Mouse (Mus musculus): ENCODE results near the gene Polrmt.
"Not testable (repeated sequence)": the region's sequence is repeated elsewhere in the genome, so short reads cannot be mapped to it uniquely, and the experiment has no call there.

Gene Polrmt

GRCm38 (mm10) chr10:79774486-79775279 is 28.3 kb upstream of the Polrmt start:
- DNase-seq (ENCODE audit: low read depth) = no peak

- no peak for DNase-seq (ENCODE audit: low read depth)
Measured at GRCm38 (mm10) chr10:79773208-79773607, 26.8 kb upstream of the Polrmt start.

DNA sequence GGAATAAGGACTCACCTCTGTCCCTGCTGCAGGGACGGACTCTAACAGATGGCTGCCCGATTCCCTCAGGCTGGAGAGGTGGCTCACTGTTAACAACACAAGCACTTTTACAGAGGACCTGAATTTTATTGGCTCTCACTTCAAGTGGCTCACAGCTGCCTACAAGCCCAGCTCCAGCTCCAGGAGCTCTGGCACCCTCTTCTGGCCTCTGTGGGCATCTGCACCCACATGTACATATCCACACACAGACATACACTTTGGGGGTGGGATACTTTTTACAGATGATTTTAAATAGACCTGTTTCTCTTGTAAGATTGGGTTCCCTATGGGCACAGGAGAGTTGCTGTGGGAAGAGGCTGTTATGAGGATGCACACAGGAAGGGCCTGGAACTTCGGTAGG is 25.9 kb upstream of the Polrmt start:
- DNase-seq (ENCODE audit: low read depth) = no peak

- no peak for DNase-seq (ENCODE audit: low read depth)
Measured at GRCm38 (mm10) chr10:79769329-79769728, 22.9 kb upstream of the Polrmt start.

GRCm38 (mm10) chr10:79768400-79768799 is 22.0 kb upstream of the Polrmt start:
- DNase-seq (ENCODE audit: low read depth) = peak; percentile 56

DNA sequence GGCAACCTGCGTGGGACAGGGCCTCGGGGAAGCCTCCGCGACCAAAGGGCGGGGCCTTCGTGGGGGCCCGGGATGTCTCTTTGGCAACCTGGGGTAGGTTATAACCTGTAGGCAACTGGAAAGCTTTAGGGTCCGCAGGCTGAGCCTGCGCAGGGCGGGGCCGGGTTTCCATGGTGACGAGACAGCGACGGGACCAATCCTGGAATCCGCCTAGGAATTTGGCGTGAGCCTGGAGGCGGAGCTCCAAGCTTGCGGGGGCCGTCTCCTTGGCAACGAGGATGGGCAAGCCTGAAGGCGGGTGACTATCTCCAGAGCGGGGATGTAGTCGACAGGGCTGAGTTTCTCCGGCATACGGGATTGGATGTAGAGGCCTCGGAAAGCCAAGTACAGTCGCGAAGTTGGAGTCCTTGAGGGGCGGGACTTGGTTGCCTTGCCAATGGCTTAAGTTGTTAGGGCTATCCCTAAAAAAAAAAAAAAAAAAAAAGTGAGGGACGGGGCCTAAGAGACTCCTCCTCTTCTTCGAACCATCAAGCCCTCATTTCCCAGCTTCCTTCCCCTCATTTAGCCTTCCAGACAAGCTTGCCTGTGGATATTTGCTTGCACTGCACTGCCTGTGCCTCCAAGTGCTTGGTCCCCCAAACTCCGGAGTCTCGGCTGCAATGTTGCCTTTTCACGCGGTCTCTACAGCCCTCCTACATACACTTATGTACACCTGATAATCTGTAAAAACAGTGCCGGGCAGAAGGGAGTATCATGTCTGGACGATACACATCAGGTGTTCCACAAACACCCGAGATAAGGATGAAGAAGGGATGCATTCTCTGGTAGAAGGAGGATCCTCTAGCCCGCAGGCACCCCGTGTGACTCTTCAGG is 21.2 kb upstream of the Polrmt start:
- peak; percentile 60 for DNase-seq (ENCODE audit: low read depth)

GRCm38 (mm10) chr10:79766508-79767325 is 20.3 kb upstream of the Polrmt start, which contains the start of gene Rnf126:
Gene Rnf126, minus strand, starts transcription at chr10:79766952.
- DNase-seq (ENCODE audit: low read depth) = peak; percentile 99

DNA sequence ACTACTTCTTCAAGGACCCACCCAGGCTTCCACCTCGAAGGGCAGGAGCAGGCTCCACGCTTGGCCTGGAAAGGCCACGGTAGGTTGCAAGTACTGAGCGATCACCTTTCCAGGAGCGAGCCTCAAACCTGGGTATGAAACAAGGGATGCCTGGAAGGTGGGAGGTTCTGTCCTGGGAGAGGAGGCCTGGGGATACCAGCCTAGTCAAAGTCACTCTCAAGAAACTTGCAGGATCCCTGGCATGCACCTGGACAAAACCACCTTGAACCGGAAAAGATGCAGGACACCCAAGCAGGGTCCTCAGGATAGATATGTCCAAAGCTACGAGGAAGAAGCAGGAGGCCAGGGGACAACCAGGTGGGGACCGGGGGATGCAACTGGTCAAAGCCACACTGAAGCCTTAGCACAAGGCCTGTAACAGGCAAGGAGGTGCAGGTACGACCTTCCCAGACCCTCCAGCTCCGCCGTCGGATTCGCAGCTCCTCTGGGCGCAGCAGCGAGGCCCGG is 19.7 kb upstream of the Polrmt start:
- DNase-seq (ENCODE audit: low read depth) = no peak

DNA sequence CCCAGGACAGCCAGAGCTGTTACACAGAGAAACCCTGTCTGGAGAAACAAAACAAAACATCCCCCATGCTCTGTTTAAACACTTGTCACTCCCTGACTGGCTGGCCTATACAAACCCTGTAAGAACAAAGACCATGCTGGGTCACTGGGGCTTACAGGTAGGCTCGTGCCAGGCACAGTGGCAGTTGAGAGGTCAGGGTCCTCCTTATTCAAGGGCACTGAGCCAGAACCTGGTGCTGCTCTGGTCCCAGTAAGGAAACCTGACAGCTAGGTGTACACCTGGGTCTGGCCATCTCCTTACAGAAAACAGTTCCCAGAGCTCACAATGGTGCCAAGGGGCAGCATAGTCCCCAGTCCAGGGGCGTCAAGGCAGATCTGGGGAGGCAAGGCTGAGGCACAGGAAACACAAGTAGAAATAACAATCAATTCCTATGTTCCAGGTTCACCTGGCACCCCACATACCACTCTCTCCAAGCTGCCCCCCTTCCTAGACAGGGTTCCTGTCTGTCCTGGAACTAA is 18.9 kb upstream of the Polrmt start:
- DNase-seq (ENCODE audit: low read depth) = no peak

DNA sequence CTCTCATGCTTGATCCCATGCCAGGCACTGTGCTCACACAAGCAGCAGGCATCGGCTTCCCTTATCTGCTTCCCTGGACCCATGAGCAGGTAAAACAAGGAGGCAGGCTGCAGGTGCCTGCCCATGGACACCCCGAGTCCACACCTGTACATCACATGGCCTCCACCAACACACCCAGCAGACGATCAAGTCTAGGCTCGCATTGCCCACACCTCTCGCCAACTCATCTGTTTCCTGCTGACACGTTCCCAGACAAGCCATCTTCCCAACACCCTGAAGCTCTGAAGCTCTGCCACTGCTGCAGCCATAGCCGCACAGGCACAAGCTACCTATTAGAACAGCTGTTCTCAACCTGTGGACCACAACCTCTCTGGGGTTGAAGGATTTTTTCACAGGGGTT is 17.9 kb upstream of the Polrmt start:
- DNase-seq (ENCODE audit: low read depth) = no peak

- no peak for DNase-seq (ENCODE audit: low read depth)
Measured at GRCm38 (mm10) chr10:79762875-79763274, 16.5 kb upstream of the Polrmt start.

DNA sequence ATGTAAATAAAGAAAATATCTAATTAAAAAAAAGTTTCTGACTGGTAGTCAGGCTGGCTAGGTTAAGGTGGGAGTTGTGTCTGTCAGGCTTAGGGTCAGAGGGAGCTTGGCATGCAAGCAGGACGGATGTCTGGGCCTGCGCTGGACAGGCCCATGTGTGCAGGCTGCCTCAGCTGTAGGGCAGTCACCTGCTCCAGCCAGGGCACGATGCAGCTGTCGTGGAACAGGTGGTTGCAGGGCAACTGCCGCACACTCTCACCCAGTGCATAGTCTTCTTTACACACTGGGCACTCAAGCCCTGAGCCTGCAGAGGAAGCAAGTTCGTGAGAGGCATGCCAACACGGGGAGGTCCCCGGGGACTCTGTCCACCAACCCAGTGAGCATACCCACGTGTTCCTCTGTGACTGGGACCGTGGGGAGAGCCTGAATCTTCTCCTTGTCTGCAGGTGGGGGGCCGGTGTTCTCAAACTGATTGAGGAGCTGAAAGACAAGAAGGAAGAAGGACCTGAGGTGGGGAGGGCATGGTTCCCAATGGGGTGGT is 14.3 kb upstream of the Polrmt start:
- no peak for DNase-seq (ENCODE audit: low read depth)

DNA sequence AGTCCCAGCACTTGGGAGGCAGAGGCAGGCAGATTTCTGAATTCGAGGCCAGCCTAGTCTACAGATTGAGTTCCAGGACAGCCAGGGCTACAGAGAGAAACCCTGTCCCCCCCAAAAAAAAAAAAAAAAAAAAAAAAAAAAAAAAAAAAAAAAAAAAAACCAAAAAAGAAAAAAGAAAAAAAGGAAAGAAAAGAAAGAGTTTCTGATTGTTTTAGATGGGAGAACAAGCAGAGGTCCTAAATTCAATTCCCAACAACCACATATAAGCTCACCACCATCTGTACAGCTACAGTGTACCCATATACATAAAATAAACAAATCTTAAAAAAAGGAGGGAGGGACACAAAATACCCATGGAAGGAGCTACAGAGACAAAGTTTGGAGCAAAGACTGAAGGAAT is 13.3 kb upstream of the Polrmt start:
- not testable (repeated sequence) for DNase-seq (ENCODE audit: low read depth)

GRCm38 (mm10) chr10:79756660-79757059 is 10.3 kb upstream of the Polrmt start:
- DNase-seq (ENCODE audit: low read depth) = no peak

DNA sequence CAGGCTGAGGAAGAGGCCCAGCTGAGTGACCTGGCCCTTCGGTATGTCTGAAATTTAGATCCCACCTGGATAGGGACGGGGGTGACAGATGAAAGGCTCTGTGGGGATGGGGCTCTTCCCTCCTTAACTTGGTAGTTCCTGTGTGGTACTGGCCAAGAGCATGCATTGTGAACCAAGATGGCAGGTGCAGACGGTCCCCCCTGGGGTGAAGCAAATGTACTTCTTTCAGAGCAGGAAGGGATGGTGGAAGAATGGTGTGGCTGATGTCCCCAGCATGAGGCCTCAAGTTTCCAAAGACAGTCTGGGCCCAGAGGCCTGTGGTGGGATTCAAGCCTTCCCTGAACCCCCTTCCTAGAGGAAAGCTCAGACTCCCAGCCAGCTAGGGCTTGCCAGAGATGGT is 9.5 kb upstream of the Polrmt start:
- DNase-seq (ENCODE audit: low read depth) = no peak

DNA sequence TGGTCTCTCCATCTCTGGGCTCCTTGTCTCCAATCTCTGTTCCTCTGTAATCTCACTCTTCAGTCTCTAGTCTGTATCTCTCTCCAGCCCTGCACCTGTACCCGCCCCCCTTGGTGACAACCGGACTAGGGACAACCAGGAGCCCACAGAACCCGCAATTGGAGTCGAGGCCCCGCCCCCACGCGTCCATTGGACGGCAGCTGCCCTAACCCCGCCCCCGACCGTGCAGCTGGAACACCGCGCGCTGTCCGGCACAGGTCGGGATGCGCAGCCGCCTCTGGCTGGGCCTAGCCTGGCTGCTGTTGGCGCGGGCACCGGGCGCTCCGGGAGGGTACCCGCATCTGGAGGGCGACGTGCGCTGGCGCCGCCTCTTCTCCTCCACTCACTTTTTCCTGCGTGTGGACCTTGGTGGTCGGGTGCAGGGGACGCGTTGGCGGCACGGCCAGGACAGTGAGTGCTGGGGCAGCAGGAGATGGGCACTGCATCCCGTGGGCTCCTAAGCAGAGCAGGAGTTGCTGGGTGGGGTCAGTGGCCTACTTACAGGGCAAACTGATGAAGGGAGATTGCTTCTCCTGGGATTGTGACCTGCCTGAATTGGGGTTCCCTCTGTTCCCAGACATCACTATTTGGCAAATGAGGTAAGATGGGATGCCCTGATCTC is 8.6 kb upstream of the Polrmt start, which contains the start of gene Fgf22:
Fgf22 (plus strand) TSS at position 221 of the 661 bp plus-strand sequence.
- peak; percentile 53 for DNase-seq (ENCODE audit: low read depth)

DNA sequence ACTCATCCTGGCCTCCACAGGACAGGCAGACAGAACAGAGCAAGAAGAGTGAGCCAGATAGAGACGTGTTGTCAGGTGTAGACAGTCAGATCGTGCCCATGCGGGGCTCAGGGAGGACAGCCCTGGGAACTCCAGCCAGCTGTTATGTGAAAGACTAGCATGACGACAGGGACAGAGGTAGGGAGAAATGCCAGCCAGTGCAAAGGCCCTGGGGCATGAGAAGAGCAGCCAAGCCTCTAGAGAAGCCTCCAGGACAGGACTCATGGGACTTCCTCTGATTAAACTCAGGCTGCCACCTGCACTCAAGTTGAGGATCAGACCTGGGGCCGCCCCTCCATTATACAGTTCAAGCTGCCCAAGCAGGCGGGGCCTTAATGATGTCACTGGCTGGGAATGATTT is 2.1 kb upstream of the Polrmt start:
- DNase-seq (ENCODE audit: low read depth) = no peak

DNA sequence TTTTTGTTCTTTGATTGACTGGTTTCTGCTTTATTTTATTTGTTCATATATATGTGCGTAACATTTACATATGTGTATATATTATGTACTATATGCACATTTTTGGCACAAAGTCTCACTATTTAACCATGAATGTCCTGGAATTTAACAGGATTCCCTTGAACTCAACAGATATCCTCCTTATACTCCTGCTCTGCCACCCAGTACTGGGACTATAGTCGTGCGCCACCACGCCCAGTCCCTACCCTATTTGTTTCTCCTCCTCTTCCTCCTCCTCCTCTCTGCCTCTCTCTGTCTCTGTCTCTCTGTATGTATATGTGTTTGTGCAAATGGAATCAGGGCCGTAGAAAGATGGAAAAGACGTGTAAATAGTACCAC is 382 bp upstream of the Polrmt start:
- DNase-seq (ENCODE audit: low read depth) = peak; percentile 46

DNA sequence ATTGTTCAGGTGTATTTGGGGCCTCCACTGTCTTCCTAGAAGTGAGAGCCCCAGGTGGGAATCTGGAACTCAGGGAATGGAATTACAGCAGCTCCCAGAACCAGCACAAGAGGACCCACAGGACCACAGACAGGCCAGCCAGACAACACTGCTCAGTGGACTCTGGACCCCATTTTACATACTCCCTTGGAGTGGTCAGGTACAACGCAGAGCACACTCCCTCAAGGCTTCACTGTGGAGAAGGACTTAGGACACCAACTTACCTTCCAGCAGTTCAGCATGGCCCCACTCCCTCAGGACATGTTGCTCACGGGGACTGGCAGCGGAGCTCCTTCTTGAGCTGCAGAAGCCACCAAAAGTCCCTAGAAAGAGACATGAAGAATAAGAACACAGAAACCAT is 970 bp downstream of the Polrmt start:
- no peak for DNase-seq (ENCODE audit: low read depth)

- no peak for DNase-seq (ENCODE audit: low read depth)
Measured at GRCm38 (mm10) chr10:79743650-79744365, 2.6 kb downstream of the Polrmt start.

All from c-Kit-positive CD71-positive TER-119-negative erythroid progenitor cells, embryonic 14.5 days (primary cell).